Comparison of ENCODE assay signal across 10 mouse cellular contexts in genomic region chr3:122206279-122207070, GRCm38 (mm10). TPM values are rescaled to one million over a fixed set of nuclear protein-coding genes. Genes with fewer than 3 reads are reported as not detected.
DNase-seq lines count a peak whose midpoint lies in the region; ATAC-seq and TF ChIP-seq lines count a peak whose summit lies in the region.
"Had no signal": no experiment of that assay in that cellular context is flagged by ENCODE, and none has a peak within 500 bp of the region (broad histone marks: within the 10 kb centered on the region; RNA-seq: fewer than 3 reads in every experiment).

No protein-coding gene starts in this region.

- peak; percentile 76 for ATAC-seq in kidney, postnatal 0 days (replicated peaks; ENCODE audit: low FRiP score, low read depth)
- no peak for ATAC-seq in CD4-positive, CD25-positive, alpha-beta regulatory T cell, adult 4 months
- ATAC-seq in lung, postnatal 0 days = no peak

- TF ChIP-seq EP300 in lung, postnatal 0 days (IDR thresholded peaks at IDR 0.05) = no peak

- peak overlapping the region; percentile 13; the same call in 1 of the 2 replicates for H3K4me2 ChIP-seq in kidney, postnatal 0 days (ENCODE audit: low read length)
- no peak overlapping the region for H3K4me2 ChIP-seq in lung, postnatal 0 days (replicated peaks; ENCODE audit: low read depth, low read length)
- H3K4me2 ChIP-seq: forebrain, embryonic 12.5 days had no signal

- TF ChIP-seq CTCF in kidney, postnatal 0 days (IDR thresholded peaks at IDR 0.05; ENCODE audit: low read depth) = no peak
- TF ChIP-seq CTCF in lung, postnatal 0 days (IDR thresholded peaks at IDR 0.05) = no peak

- DNase-seq in MN1 (ENCODE audit: low spot score) (peak; percentile 70), NIH3T3 (ENCODE audit: low read depth) (peak; percentile 60)
- peak; percentile 97 to 99 for DNase-seq in cerebellum, postnatal 14 days
- DNase-seq in kidney, postnatal 0 days (ENCODE audit: low spot score) = no peak
- no peak for DNase-seq in thymus, postnatal 10 days (ENCODE audit: low spot score in 2 of 2)
- DNase-seq in embryo, embryonic 10.5 days (ENCODE audit: low spot score) = no peak
- no peak for DNase-seq in lung, postnatal 0 days (ENCODE audit: low spot score)
- DNase-seq: lung, postnatal 36 days had no signal

- 0 out of 2 replicates have a peak, but pooled peaks cover 4% of the 10 kb centered on the region for H3K4me1 ChIP-seq in kidney, postnatal 0 days (replicated peaks; ENCODE audit: insufficient read depth, low read length)
- 0 out of 2 replicates have a peak, but pooled peaks cover 4% of the 10 kb centered on the region for H3K4me1 ChIP-seq in lung, postnatal 0 days (ENCODE audit: insufficient read depth, low read depth, low read length)

- no peaks in the 10 kb centered on the region for H3K27me3 ChIP-seq in kidney, postnatal 0 days (ENCODE audit: insufficient read depth, low read length)
- no peaks in the 10 kb centered on the region for H3K27me3 ChIP-seq in lung, postnatal 0 days (replicated peaks; ENCODE audit: insufficient read depth, low read length)
- H3K27me3 ChIP-seq: forebrain, embryonic 12.5 days had no signal

- H3K27ac ChIP-seq in kidney, postnatal 0 days = peak overlapping the region; percentile 69
- no peak overlapping the region for H3K27ac ChIP-seq in lung, postnatal 0 days (ENCODE audit: low read length)
- H3K27ac ChIP-seq: forebrain, embryonic 12.5 days had no signal

- no peak overlapping the region for H3K4me3 ChIP-seq in kidney, postnatal 0 days (replicated peaks; ENCODE audit: low read depth, low read length)
- H3K4me3 ChIP-seq in lung, postnatal 0 days (ENCODE audit: low read depth, low read length) = no peak overlapping the region
- H3K4me3 ChIP-seq: forebrain, embryonic 12.5 days had no signal

- no peaks in the 10 kb centered on the region for H3K9me3 ChIP-seq in kidney, postnatal 0 days (replicated peaks; ENCODE audit: low read length)
- no peaks in the 10 kb centered on the region for H3K9me3 ChIP-seq in lung, postnatal 0 days (ENCODE audit: low read length)
- H3K9me3 ChIP-seq: forebrain, embryonic 12.5 days had no signal

- H3K9ac ChIP-seq in kidney, postnatal 0 days (ENCODE audit: low read depth, low read length) = no peak overlapping the region
- no peak overlapping the region for H3K9ac ChIP-seq in lung, postnatal 0 days (replicated peaks; ENCODE audit: low read depth)
- H3K9ac ChIP-seq: forebrain, embryonic 12.5 days had no signal

- 31% methylated on average over 8 of the region's 8 CpGs for WGBS in kidney, postnatal 0 days
- 55% methylated on average over 8 of the region's 8 CpGs for WGBS in lung, postnatal 0 days

- no peaks in the 10 kb centered on the region for H3K36me3 ChIP-seq in kidney, postnatal 0 days (ENCODE audit: insufficient read depth, low read length)
- no peaks in the 10 kb centered on the region for H3K36me3 ChIP-seq in lung, postnatal 0 days (ENCODE audit: insufficient read depth, low read length)
- H3K36me3 ChIP-seq: forebrain, embryonic 12.5 days had no signal

RNA-seq across cellular contexts. Expression of gene Gclm, which starts 38.9 kb away (rescaled TPM):
- polyA plus RNA-seq in kidney, postnatal 0 days (2015; fragmentation: Nextera tagmentation; extraction: Ambion mirVana) = 238 and 242 TPM in 2 replicates
- 10 to 100 TPM in 1 of 2 experiments, 1 to 10 TPM in 1; 7.8 to 11.4 TPM for polyA plus RNA-seq in CD4-positive, CD25-positive, alpha-beta regulatory T cell, adult 4 months (2017; shearing (Covaris generic))
- polyA plus RNA-seq in lung, postnatal 0 days (2015; fragmentation: Nextera tagmentation; extraction: Ambion mirVana) = 102 and 112 TPM in 2 replicates

Comparison
In these comparisons a context has a peak if more than half of its experiments do, and no peak if none do; other contexts are left out.
1. DNase-seq: peak in MN1 (single experiment), NIH3T3 (single experiment) and cerebellum, postnatal 14 days (2 of 2); none in kidney, postnatal 0 days (single experiment), thymus, postnatal 10 days (0 of 2), embryo, embryonic 10.5 days (single experiment) and lung, postnatal 0 days (single experiment).